Mouse (Mus musculus) frontal cortex, adult (tissue): ENCODE measurements around the gene Mrpl1.

Experiments used
- ATAC-seq: cut with Nextera tagmentation; 2 replicates; pipeline ENCODE4 v1.9.2; 2017; ENCODE audit warnings: mild to moderate bottlenecking, moderate library complexity, mixed read lengths; ENCODE audit not compliant: low TSS enrichment

Gene Mrpl1

DNA sequence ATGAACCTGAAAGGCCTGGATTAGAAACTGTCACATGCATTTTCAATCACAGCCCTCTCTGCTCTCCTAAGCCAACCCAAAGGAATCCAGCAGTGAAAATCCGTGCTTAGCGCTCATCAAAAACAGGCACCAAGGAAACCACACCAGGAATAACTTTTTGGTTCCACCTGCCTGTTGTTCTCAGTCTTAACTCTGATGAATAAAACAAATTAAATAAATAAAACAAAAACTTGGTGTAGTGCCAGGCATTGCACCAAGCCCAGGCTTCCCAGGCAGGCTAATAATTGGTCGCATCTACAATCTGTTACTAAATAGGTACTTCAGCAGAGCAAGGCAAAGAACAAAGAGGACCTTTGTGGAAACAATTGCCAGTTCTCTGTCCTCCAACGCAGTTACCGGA, 99.4 kb downstream of the Mrpl1 start:
- no peak for ATAC-seq

DNA sequence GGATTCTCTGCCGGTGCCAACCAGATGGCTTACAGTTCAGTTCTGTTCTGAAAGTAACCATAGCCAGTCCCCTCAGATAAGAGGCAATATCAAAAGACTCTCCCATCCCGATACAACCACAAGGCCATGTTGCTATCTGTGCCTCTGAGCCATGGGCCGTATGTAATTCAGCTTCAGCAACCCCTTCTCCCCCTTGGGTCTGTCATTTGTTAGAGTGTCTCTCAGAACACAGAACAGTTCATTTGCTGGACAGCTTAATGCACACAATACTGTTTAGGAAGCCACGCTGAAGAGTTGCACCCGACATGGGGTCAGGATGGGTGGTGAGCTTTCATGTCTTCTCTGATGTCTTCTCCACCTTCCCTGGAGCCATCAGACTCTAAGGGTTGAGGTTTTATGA, 100.3 kb downstream of the Mrpl1 start:
- no peak for ATAC-seq

GRCm38 (mm10) chr5:96311677-96312076, 102.4 kb downstream of the Mrpl1 start:
- ATAC-seq: no peak
